Mouse (Mus musculus) ES-E14 (cell line): ENCODE measurements at regions not wholly inside any gene's neighbourhood (a gene's known extent, or its start where the extent isn't known, plus 50 kb on each side); places are given as distances from the start of the nearest gene placed in this dataset.

ENCODE experiments used
- DNase-seq: peaks from one replicate; pipeline ENCODE4 v3.0.0-alpha.2; 2013; ENCODE audit warnings: low read depth, low spot score
- H3K27ac ChIP-seq: 2 replicates; pipeline ENCODE4 v1.5.1; 2012; ENCODE audit warnings: low read depth, mild to moderate bottlenecking, low read length, moderate library complexity, mixed read lengths; ENCODE audit not compliant: poor library complexity, insufficient read depth, severe bottlenecking
- H3K36me3 ChIP-seq: 2 replicates; pipeline ENCODE4 v1.6.1; 2012; ENCODE audit warnings: mild to moderate bottlenecking, low read length, moderate library complexity, mixed read lengths; ENCODE audit not compliant: control insufficient read depth, poor library complexity, insufficient read depth, severe bottlenecking
- H3K4me1 ChIP-seq, 2 experiments: fragments of 150-350 bp in 1 of 2; sonication (generic) in 1 of 2; 2 replicates each; pipeline ENCODE4 v1.6.1; 2012; ENCODE audit warnings: low read length in 2 of 2, mild to moderate bottlenecking in 1 of 2, mixed read lengths in 1 of 2; ENCODE audit not compliant: control insufficient read depth in 2 of 2, insufficient read depth in 2 of 2, poor library complexity in 1 of 2
- H3K4me3 ChIP-seq, 2 experiments: fragments of 150-350 bp in 1 of 2; sonication (generic) in 1 of 2; 2 replicates each; pipeline ENCODE4 v1.5.1; 2012; ENCODE audit warnings: low read length in 2 of 2, low read depth in 1 of 2, mild to moderate bottlenecking in 1 of 2, mixed read lengths in 1 of 2; ENCODE audit not compliant: insufficient read depth in 1 of 2, poor library complexity in 1 of 2, severe bottlenecking in 1 of 2
- H3K9ac ChIP-seq: 2 replicates; pipeline ENCODE4 v1.6.1; 2012; ENCODE audit warnings: low read depth, mild to moderate bottlenecking, low read length, mixed read lengths; ENCODE audit not compliant: poor library complexity, insufficient read depth, severe bottlenecking
- H3K9me3 ChIP-seq: fragments of 150-350 bp; sonication (generic); 2 replicates; pipeline ENCODE4 v1.6.1; 2012; ENCODE audit warnings: low read depth, mild to moderate bottlenecking, low read length; ENCODE audit not compliant: control insufficient read depth, insufficient read depth
- CHD2 ChIP-seq: IDR thresholded peaks from 2 replicates; pipeline ENCODE4 v1.6.1; 2014; ENCODE audit warnings: mild to moderate bottlenecking, low read depth, low read length, inconsistent platforms
- HCFC1 ChIP-seq: IDR thresholded peaks from 2 replicates; pipeline ENCODE4 v1.6.1; 2012; ENCODE audit warnings: low read length, inconsistent platforms, borderline replicate concordance; ENCODE audit not compliant: insufficient read depth
- MAFK ChIP-seq: IDR thresholded peaks from 2 replicates; pipeline ENCODE4 v1.6.1; 2014; ENCODE audit warnings: mild to moderate bottlenecking, low read depth, low read length, inconsistent platforms; ENCODE audit not compliant: insufficient read depth
- ZC3H11A ChIP-seq: IDR thresholded peaks from 2 replicates; pipeline ENCODE4 v1.6.1; 2012; ENCODE audit warnings: low read depth, mild to moderate bottlenecking, inconsistent platforms, low read length, borderline replicate concordance
- ZNF384 ChIP-seq: IDR thresholded peaks from 2 replicates; pipeline ENCODE4 v1.6.1; 2012; ENCODE audit warnings: low read depth, low read length, inconsistent platforms
- in situ Hi-C, 2 experiments: fragments of 600-800 bp; cut with MboI; formaldehyde crosslinking; loops; one replicate each; pipeline ENCODE4 v1.15.1; 2025; ENCODE audit warnings: low sequenced_read_pairs in 2 of 2, inconsistent platforms in 1 of 2; ENCODE audit not compliant: unreplicated experiment in 2 of 2

DNA sequence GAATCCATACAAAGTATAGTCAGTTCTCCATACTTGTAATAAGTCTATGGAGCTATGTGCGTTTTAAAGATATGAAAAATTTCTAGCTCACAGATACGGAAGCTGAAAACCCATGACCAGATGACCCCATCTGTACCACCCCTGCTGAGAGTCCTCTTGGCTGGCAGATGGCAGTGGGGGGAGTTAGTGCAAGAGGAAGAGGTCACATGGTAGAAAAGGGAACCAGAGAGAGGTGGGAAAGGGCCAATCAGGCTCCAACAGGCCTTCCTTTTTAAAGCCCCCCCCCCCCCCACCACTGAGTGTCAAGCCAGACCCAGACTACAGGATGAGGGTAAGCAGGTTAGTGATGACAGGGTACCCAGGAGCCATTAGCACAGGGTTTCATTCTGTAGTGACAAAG, 86.4 kb upstream of the Klf13 start:
- DNase-seq: no peak
- no peaks in the 10 kb centered on the region for H3K36me3 ChIP-seq
- no peak overlapping the region for H3K9ac ChIP-seq
- TF ChIP-seq HCFC1 (no peak), MAFK (no peak), CHD2 (no peak)
- in situ Hi-C loops: no loop called here
- no peak overlapping the region for H3K4me3 ChIP-seq
- no peak overlapping the region for H3K27ac ChIP-seq
- H3K9me3 ChIP-seq: no peaks in the 10 kb centered on the region
- peaks cover 0 to 8% of the 10 kb centered on the region in 2 experiments; a peak in 2 of 4 replicates for H3K4me1 ChIP-seq

DNA sequence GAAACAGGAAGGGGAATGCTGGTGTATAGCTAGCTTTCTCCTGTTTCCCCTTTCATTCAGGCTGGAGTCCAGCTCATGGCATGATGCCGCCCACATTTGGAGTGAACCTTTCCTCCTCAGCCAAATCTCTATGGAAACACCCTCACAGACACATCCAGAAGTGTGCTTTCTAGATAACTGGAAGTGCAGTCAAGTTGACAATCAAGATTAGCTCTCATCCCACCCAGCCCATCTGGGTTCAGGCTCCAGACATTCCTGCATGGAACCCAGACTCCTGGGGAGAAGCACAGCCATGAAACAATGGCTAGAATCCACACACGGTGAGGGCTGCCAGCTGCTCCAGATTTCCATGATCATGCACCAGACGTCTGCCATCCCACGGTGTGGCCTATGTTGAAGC, 85.5 kb upstream of the Klf13 start:
- no peak overlapping the region for H3K9ac ChIP-seq
- no peak for TF ChIP-seq ZNF384
- in situ Hi-C loops: no loop called here
- no peaks in the 10 kb centered on the region for H3K9me3 ChIP-seq
- no peak overlapping the region for H3K4me3 ChIP-seq
- H3K4me1 ChIP-seq: peaks cover 0 to 8% of the 10 kb centered on the region in 2 experiments; a peak in 2 of 4 replicates
- DNase-seq: no peak
- H3K36me3 ChIP-seq: no peaks in the 10 kb centered on the region
- no peak overlapping the region for H3K27ac ChIP-seq

DNA sequence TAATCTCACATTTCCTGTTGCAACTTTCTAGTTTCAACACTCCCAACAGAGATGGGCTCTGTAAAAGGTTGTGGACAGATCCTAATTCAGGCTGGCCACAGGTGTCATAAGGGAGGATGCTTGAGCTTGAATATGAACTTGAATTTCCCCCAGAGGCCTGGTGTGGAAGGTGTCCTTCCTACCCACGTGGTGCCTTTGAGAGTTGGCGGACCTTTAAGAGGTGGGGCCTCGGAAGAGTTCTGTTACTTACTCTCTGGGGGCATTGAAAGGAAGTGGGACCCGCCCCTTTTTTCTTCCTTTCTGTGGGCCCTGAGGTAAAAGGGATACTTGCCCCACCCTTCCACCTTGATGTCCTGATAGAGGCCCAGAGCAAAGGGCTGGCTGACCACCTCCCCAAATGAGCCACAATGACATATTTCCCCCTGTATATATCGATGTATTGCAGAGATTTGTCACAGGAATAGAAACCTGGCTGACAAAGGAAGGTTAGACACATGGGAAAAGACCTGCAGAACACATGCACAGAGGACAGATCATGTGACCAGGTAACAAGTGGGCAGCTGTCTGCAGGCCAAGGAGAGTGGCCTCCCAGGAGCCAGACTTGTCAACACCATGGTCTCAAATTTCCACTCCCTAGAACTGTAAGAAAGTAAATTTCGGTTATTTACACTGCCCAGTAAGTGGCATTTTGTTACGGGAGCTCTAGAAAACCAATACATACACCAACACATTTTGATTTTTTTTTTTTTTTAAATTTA, 84.2 kb upstream of the Klf13 start:
- Histone ChIP-seq H3K36me3 (no peaks in the 10 kb centered on the region), H3K9me3 (no peaks in the 10 kb centered on the region), H3K4me3 (no peak overlapping the region), H3K27ac (no peak overlapping the region), H3K4me1 (peaks cover 0 to 8% of the 10 kb centered on the region in 2 experiments; a peak in 2 of 4 replicates), H3K9ac (no peak overlapping the region)
- no peak for DNase-seq
- TF ChIP-seq MAFK (no peak), ZNF384 (no peak), CHD2 (no peak), ZC3H11A (no peak), HCFC1 (no peak)
- in situ Hi-C loops: no loop called here

DNA sequence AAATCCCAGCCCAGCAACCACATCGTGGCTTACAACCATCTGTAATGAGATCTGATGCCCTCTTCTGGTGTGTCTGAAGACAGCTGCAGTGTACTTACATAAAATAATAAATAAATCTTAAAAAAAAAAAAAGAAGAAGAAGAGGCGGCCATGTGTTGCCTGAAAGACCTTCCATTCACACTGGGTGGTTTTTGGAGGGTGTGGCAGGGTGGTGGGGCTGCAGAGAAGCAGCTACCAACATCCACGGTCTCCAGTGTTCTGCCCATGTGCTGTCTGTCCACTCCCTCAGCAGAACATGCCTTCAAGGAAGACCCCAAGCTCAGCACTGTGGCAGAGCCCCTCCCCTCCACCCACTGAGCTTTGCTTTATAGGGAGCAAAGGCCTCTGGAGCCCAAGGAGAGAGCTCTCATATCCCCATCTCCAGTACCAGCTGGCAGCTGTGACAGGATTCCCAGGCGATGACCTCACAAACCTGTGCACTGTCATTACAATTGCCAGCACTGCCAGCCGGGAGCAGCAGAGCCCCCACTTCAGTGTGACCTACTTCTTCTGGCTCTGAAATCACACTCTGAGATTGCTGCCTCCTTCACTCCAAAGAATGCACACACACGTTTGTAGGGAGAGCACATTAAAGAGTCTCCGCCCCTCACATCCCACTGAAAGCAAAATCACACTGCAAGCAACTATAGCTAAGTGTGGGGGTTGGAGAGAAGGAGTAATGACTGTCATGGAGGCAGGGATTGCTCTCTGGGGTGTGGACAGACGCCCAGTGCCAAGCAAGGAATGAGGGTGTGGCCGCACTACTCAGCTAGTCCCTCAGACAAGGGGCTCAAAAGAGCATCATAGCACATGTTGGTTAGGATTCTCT, 82.8 kb upstream of the Klf13 start:
- Histone ChIP-seq H3K4me3 (no peak overlapping the region), H3K36me3 (no peaks in the 10 kb centered on the region), H3K9ac (no peak overlapping the region), H3K4me1 (peaks cover 0 to 8% of the 10 kb centered on the region in 2 experiments; a peak in 2 of 4 replicates), H3K27ac (no peak overlapping the region), H3K9me3 (no peaks in the 10 kb centered on the region)
- no peak for DNase-seq
- in situ Hi-C loops: no loop called here
- no peak for TF ChIP-seq CHD2
- no peak for TF ChIP-seq MAFK
- TF ChIP-seq ZC3H11A: no peak
- no peak for TF ChIP-seq ZNF384
- TF ChIP-seq HCFC1: no peak
